Mouse (Mus musculus) liver, postnatal 0 days (tissue): ENCODE results near the gene Neurod2.

Source experiments
- CTCF ChIP-seq: sonication (generic); IDR thresholded peaks from 2 replicates; pipeline ENCODE4 v1.5.1; 2016; ENCODE audit warnings: antibody characterized with exemption, low read depth
- EP300 ChIP-seq: IDR thresholded peaks from 2 replicates; pipeline ENCODE4 v1.6.1; 2016; ENCODE audit warnings: antibody characterized with exemption, low read depth, mild to moderate bottlenecking

DNA sequence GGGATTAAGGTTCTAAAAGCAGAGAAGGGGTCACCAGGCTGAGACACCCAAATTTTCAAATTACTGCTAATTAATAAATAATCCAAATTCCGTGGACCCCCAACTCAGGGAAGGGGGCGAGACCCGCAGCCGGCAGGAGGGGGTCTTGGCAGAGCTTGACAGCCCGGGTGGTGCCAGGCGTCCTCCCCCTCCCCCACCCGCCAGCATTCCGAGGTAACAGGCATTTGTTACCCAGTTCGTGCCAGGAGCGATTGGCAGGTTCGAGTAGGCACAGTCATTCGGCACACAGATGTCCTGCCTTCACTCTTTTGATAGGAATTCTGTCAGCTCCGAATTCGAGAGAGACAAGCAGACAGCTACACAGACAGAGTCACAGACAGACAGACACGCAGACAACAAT is 10.3 kb downstream of the Neurod2 start:
- TF ChIP-seq EP300 (no peak), CTCF (no peak)
